Mouse (Mus musculus): Measurements from ENCODE around the gene Ccnl1.

Ccnl1 gene

GRCm38 (mm10) chr3:65958102-65958839 is at the start of gene Ccnl1:
Gene Ccnl1 (minus strand): TSS chr3:65958249.
- DNase-seq = peak; percentile 95 to 98

- DNase-seq = no peak
These were observed 46.9 kb upstream of the Ccnl1 start for GRCm38 (mm10) chr3:66004989-66005388.

- DNase-seq = no peak
These were observed 46.3 kb upstream of the Ccnl1 start for GRCm38 (mm10) chr3:66004220-66004951.

GRCm38 (mm10) chr3:66000400-66000799 is 42.4 kb upstream of the Ccnl1 start:
- DNase-seq = no peak

- no peak for DNase-seq
These were observed 39.4 kb upstream of the Ccnl1 start for GRCm38 (mm10) chr3:65997360-65998008.

GRCm38 (mm10) chr3:65992395-65993340 is 34.6 kb upstream of the Ccnl1 start:
- DNase-seq = no peak

- peak in 1 of 2 experiments; percentile 11 for DNase-seq
These were observed 33.1 kb upstream of the Ccnl1 start for GRCm38 (mm10) chr3:65990957-65991646.

- DNase-seq = no peak
These were observed 32.5 kb upstream of the Ccnl1 start for GRCm38 (mm10) chr3:65990524-65990923.

GRCm38 (mm10) chr3:65988711-65989495 is 30.9 kb upstream of the Ccnl1 start:
- no peak for DNase-seq

- DNase-seq = no peak
These were observed 18.2 kb upstream of the Ccnl1 start for GRCm38 (mm10) chr3:65976296-65976695.

GRCm38 (mm10) chr3:65975317-65975716 is 17.3 kb upstream of the Ccnl1 start:
- peak; percentile 8 to 31 for DNase-seq

- DNase-seq = peak; percentile 95 to 99
These were observed 16.4 kb upstream of the Ccnl1 start for GRCm38 (mm10) chr3:65974232-65975058.

GRCm38 (mm10) chr3:65973501-65974231 is 15.6 kb upstream of the Ccnl1 start:
- DNase-seq = no peak

GRCm38 (mm10) chr3:65969196-65969595 is 11.1 kb upstream of the Ccnl1 start:
- DNase-seq = no peak

GRCm38 (mm10) chr3:65966360-65966759 is 8.3 kb upstream of the Ccnl1 start:
- no peak for DNase-seq

GRCm38 (mm10) chr3:65962270-65962930 is 4.4 kb upstream of the Ccnl1 start:
- DNase-seq = no peak

GRCm38 (mm10) chr3:65960291-65960945 is 2.4 kb upstream of the Ccnl1 start:
- DNase-seq = no peak

GRCm38 (mm10) chr3:65959416-65960001 is 1.5 kb upstream of the Ccnl1 start:
- DNase-seq = no peak

Measured in spleen, adult 18-20 months (tissue).